Mouse (Mus musculus): ENCODE results near the gene Mier2. TPM values are rescaled to one million over a fixed set of nuclear protein-coding genes. Genes with fewer than 3 reads are reported as not detected.

Mier2 gene
- polyA plus RNA-seq, 1 experiment = 58.7 TPM

GRCm38 (mm10) chr10:79496701-79497288, 58.2 kb downstream of the Mier2 start:
- no peak for DNase-seq (ENCODE audit: low read depth)

GRCm38 (mm10) chr10:79495886-79496285, 59.1 kb downstream of the Mier2 start:
- no peak for DNase-seq (ENCODE audit: low read depth)

Other genes starting within 250 kb of the Mier2 start
- gene Vmn2r82, start 198.7 kb downstream of the Mier2 start, polyA plus RNA-seq (2012; rRNA removed) = not detected in 2 replicates
- not detected in 2 replicates for gene Vmn2r83, start 86.5 kb downstream of the Mier2 start, polyA plus RNA-seq (2012; rRNA removed)
- gene Plpp2, start 21.4 kb downstream of the Mier2 start, polyA plus RNA-seq (2012; rRNA removed) = 38.2 and 43.0 TPM in 2 replicates
- gene Theg, start 32.1 kb upstream of the Mier2 start, polyA plus RNA-seq (2012; rRNA removed) = 1.3 and 2.1 TPM in 2 replicates
- 0.16 and 0.23 TPM in 2 replicates for gene C2cd4c, start 58.8 kb upstream of the Mier2 start, polyA plus RNA-seq (2012; rRNA removed)
- 4.1 and 5.2 TPM in 2 replicates for gene Shc2, start 82.7 kb upstream of the Mier2 start, polyA plus RNA-seq (2012; rRNA removed)
- gene Odf3l2, start 90.5 kb upstream of the Mier2 start, polyA plus RNA-seq (2012; rRNA removed) = not detected in 2 replicates
- 0.32 and 0.35 TPM in 2 replicates for gene Madcam1, start 109.4 kb upstream of the Mier2 start, polyA plus RNA-seq (2012; rRNA removed)
- gene Tpgs1, start 114.2 kb upstream of the Mier2 start, polyA plus RNA-seq (2012; rRNA removed) = 52.4 and 53.2 TPM in 2 replicates
- 125 and 180 TPM in 2 replicates for gene Cdc34, start 127.0 kb upstream of the Mier2 start, polyA plus RNA-seq (2012; rRNA removed)
- gene Gzmm, start 133.8 kb upstream of the Mier2 start, polyA plus RNA-seq (2012; rRNA removed) = 0.24 and 0.42 TPM in 2 replicates
- gene Bsg, start 149.3 kb upstream of the Mier2 start, polyA plus RNA-seq (2012; rRNA removed) = 595 and 686 TPM in 2 replicates
- gene Hcn2, start 161.4 kb upstream of the Mier2 start, polyA plus RNA-seq (2012; rRNA removed) = 1.6 and 1.8 TPM in 2 replicates
- 39.4 and 48.1 TPM in 2 replicates for gene Polrmt, start 191.4 kb upstream of the Mier2 start, polyA plus RNA-seq (2012; rRNA removed)
- gene Fgf22, start 199.9 kb upstream of the Mier2 start, polyA plus RNA-seq (2012; rRNA removed) = not detected in 2 replicates
- gene Rnf126, start 211.8 kb upstream of the Mier2 start, polyA plus RNA-seq (2012; rRNA removed) = 80.0 and 102 TPM in 2 replicates
- gene Fstl3, start 222.1 kb upstream of the Mier2 start, polyA plus RNA-seq (2012; rRNA removed) = 41.0 and 43.3 TPM in 2 replicates
- gene Prss57, start 235.8 kb upstream of the Mier2 start, polyA plus RNA-seq (2012; rRNA removed) = 0.13 and 0.23 TPM in 2 replicates
- gene Palm, start 238.4 kb upstream of the Mier2 start, polyA plus RNA-seq (2012; rRNA removed) = 49.8 and 51.9 TPM in 2 replicates

Data from gonadal fat pad, adult 2 months (tissue).